Mouse (Mus musculus) midbrain, embryonic 10.5 days (tissue): ENCODE results near the gene Fam216a. TPM values are rescaled to one million over a fixed set of nuclear protein-coding genes. Genes with fewer than 3 reads are reported as not detected.

Source experiments
- polyA plus RNA-seq: library from polyadenylated mRNA; unstranded; fragments of >200 nt; fragmentation: Nextera tagmentation; extraction: Ambion mirVana; gene quantifications from 2 replicates; pipeline ENCODE4 v1.2.1, GENCODE M21; 2016

Fam216a gene
- polyA plus RNA-seq, 1 experiment from 2014 or later: 85.5 TPM

Other genes with a start within 250 kb of the Fam216a start
- gene Ccdc63, start 231.5 kb downstream of the Fam216a start, polyA plus RNA-seq: not detected in 2 replicates
- gene Ppp1cc, start 214.1 kb downstream of the Fam216a start, polyA plus RNA-seq: 320 and 339 TPM in 2 replicates
- gene Hvcn1, start 165.6 kb downstream of the Fam216a start, polyA plus RNA-seq: 17.7 TPM in 2 replicates
- gene Tctn1, start 107.9 kb downstream of the Fam216a start, polyA plus RNA-seq: 5.9 and 6.4 TPM in 2 replicates
- gene Pptc7, start 88.0 kb downstream of the Fam216a start, polyA plus RNA-seq: 7.3 and 7.7 TPM in 2 replicates
- 9.5 and 11.5 TPM in 2 replicates for gene Rad9b, start 18.1 kb downstream of the Fam216a start, polyA plus RNA-seq
- gene Vps29, start 18.0 kb downstream of the Fam216a start, polyA plus RNA-seq: 218 and 220 TPM in 2 replicates
- gene Gpn3, start 488 bp downstream of the Fam216a start, polyA plus RNA-seq: 76.9 and 82.9 TPM in 2 replicates
- gene Arpc3, start 19.5 kb upstream of the Fam216a start, polyA plus RNA-seq: 88.6 and 103 TPM in 2 replicates
- gene Anapc7, start 49.3 kb upstream of the Fam216a start, polyA plus RNA-seq: 53.9 and 57.7 TPM in 2 replicates
- 37.0 and 37.7 TPM in 2 replicates for gene Atp2a2, start 129.9 kb upstream of the Fam216a start, polyA plus RNA-seq
- gene Ift81, start 242.2 kb upstream of the Fam216a start, polyA plus RNA-seq: 51.4 and 54.1 TPM in 2 replicates